Mouse (Mus musculus): ENCODE data around the gene Gpr18.

The Gpr18 gene

DNA sequence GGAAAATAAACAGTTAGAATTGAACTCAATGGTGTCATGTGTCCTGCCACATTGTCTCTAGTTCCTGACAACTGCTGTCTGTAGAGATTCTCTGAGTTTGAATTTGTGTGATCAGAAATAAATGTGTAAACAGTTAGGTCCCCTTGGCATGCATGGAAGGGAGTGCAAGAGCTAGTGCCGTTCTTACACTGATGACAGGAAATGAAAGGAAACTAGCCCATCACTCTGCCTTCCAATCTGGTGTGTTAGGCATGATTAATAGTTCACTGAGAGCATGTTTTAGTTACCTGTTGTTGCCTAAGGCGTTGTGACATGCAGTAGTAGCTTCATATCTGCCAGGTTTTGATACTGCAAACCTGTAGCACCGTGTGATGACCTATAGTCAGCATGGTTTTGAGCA is 32.4 kb upstream of the Gpr18 start:
- no peak for DNase-seq

DNA sequence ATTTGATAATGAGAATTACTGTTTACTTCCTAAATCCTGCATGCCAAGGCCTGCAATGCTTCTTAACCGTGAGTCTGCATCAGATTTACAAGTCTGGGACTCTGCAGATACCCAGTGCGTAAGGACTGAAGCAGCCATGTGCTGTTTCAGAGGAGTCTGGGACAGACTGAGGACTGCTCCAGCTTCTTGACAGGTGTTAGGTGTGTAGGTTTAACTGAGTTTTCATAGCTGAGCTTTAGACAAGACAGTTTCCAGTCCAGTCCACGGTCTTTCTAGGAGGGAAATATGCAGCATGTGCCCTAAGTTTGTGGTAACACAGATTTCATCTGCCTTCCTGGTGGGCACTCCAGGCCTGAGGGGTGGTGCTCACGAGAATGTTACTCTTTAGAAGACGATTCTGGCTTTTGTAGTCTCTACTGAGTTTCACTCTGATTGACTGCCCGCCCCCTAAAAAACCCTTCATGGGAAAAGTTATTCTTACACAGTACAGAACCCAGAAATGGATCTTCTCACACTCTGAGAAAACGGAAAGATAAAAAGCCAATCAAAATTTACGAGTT is 31.7 kb upstream of the Gpr18 start:
- no peak for DNase-seq

DNA sequence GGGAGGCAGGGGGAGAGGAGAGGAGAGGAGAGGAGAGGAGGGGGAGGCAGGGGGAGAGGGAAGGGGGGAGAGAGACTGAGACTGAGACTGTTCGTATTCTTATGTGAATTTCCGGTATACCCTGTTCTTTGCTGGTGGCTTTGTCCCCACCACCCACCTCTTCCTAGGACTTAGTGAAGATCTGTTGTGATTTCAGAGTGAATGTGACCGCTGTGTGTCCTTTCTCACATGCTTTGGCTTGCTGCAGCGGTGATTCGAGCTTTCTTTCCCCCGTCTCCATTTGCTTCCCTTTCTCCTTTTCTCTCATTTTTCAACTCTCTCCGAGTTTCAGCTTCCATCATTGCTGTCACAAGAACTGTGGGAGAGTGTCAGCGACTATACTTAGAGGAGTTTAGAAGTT is 31.1 kb upstream of the Gpr18 start:
- DNase-seq, result no peak

GRCm38 (mm10) chr14:121946131-121946530 is 30.6 kb upstream of the Gpr18 start:
- peak; percentile 43 for DNase-seq

GRCm38 (mm10) chr14:121939582-121939981 is 24.0 kb upstream of the Gpr18 start:
- no peak for DNase-seq

- DNase-seq, result no peak
Measured at GRCm38 (mm10) chr14:121938256-121939191, 22.9 kb upstream of the Gpr18 start.

- no peak for DNase-seq
Measured at GRCm38 (mm10) chr14:121937601-121938255, 22.1 kb upstream of the Gpr18 start.

GRCm38 (mm10) chr14:121936856-121937255 is 21.3 kb upstream of the Gpr18 start:
- no peak for DNase-seq

GRCm38 (mm10) chr14:121936356-121936755 is 20.8 kb upstream of the Gpr18 start:
- DNase-seq, result no peak

GRCm38 (mm10) chr14:121934597-121934946 is 19.0 kb upstream of the Gpr18 start:
- DNase-seq, result no peak

- DNase-seq, result no peak
Measured at GRCm38 (mm10) chr14:121933906-121934596, 18.5 kb upstream of the Gpr18 start.

- no peak for DNase-seq
Measured at GRCm38 (mm10) chr14:121932180-121932579, 16.6 kb upstream of the Gpr18 start.

- DNase-seq, result no peak
Measured at GRCm38 (mm10) chr14:121931594-121931993, 16.0 kb upstream of the Gpr18 start.

DNA sequence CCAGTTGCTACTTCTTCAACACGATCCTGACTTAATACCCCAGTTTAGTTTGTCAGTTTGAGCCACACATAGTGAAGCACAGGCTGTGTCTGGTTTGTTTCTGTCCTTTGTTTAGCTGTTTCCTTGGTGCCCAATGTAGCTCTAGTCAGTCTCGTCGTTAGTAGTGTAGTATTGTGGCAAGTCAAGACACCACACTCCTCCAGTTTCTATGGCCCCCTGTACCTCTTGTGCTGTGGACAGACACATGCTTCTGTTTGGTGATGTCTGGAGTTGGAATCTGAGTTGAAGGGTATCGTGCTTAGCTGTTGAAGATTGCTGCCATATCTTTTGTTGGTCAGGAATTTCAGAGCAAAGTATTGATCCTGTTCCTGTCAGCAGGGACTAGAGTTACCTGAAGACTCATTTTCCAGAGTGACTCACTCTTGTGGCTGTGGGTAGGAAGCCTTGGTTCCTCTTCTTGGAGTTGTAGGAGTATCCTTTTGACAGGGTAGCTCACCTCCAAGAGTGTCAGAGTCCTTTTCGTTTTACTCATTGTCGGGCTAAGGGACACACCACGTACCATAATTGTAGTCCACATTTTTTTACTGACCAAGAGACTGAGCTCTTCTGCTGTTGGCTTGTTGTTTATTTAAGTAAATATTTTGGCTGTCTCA is 15.3 kb upstream of the Gpr18 start:
- no peak for DNase-seq

DNA sequence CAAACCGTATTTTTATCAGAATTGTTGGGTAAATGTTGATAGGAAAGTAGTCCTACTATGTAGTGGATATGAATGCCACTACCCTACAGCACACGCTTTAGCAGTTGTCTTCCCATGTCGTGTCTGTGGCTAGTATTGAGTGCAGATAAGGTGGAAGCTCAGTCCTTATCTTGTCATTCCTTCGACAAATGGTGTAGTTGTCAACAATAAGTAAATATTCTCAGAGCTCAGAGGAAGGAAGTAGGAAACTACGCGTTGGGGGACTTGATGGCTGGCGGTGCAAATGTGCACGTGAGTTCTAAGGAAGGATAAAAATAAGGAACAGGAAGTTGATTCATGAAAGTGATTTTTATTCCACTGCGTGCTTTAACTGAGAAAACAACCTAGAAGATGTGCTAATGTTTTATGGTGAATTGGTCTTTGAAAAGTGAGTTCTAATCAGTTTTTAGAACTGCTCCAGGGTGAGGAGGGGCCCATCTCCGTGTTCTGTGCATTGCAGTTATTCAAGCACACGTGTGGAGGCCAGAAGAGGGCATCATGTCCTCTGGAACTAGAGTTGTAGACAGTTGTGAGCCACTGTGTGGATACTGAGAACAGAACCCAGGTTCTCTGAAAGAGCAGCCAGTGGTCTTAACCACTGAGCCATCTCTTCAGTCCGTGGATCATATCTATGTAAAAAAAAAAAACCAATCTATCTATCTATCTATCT is 13.8 kb upstream of the Gpr18 start:
- DNase-seq, result peak; percentile 28

DNA sequence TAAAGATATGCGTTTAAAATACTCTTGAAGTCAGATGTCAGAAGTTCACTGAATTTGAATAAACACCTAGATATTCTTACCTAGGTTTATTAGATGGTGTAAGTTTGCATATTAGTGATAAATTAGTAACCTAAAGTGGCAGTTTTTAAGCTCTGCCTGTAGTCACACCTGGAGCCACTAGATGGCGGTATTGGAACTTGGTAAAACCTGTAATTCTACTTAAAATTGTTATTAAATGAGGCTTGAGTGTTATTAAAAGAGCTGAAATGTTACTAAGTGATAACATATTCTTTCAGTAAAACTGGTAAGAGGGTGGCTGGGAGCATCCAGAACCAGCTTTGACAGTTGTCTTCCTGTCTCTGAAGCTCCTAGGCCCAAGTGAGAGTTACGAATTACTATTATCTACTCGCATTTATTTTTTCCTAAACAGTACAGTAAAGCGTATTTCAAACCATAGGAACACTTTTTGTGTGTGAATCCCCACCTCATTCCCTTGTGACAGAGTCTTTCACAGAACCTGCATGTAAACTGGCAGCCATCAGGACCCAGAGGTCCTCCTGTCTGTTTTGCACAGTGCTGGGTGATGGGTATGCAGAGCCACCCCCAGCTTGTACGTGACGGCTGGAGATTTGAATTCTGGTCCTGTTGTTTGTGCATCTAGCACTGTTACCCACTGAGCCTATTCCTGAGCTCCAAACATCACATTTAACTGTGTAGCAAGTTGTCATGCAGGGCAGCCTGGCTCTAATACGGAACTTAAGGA is 13.0 kb upstream of the Gpr18 start:
- DNase-seq, result peak; percentile 71

DNA sequence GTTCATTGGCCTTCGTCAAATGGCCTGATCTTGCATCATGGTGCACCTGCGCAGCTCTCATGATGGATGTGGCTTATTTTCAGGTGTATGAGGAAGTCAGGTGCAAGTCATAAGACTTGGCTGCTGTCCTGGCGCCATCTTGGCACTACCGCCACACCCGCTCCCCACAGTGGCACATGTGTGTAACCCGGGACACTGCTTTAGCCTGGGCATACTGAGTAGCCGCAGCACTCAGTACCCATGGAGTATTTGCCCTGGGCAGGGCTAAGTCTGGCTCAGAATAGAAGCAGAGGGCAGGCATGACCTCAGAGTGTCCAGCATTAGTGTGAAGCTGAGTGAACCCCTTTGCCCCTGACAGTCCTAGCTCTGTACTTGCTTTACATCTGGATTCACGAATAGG is 11.9 kb upstream of the Gpr18 start:
- no peak for DNase-seq

GRCm38 (mm10) chr14:121926901-121927300 is 11.3 kb upstream of the Gpr18 start:
- no peak for DNase-seq

DNA sequence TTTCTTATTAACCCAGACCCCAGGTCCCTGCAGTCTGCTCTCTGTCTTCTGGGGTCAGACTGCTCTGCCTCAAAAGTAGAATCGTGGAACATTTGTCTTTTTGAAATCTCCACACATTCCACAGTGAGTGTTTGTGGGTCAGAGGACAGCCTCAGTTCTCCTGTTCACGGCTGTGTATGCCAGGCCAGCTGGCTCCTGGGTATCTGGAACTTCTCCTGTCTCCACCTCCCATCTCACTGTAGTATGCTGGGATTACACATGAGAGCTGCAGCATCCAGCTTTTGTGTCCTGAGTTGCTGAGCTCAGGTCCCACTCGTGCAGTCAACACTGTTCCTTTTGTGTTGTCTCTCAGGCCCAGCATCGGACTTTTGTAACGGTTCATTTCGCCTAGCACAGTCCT is 9.3 kb upstream of the Gpr18 start:
- DNase-seq, result no peak

GRCm38 (mm10) chr14:121922731-121923130 is 7.2 kb upstream of the Gpr18 start:
- DNase-seq, result no peak

GRCm38 (mm10) chr14:121922016-121922415 is 6.4 kb upstream of the Gpr18 start:
- no peak for DNase-seq

Data from kidney, adult 9 months (tissue).